Mouse (Mus musculus): ENCODE results near the gene Gns.

GRCm38 (mm10) chr10:121401005-121401404, 36.1 kb downstream of the Gns start:
- TF ChIP-seq POLR2A (IDR thresholded peaks at IDR 0.05; ENCODE audit: low read depth, low read length) (no peak), CTCF (conservative IDR thresholded peaks at IDR 0.05; ENCODE audit: insufficient read depth, insufficient read length, low read depth, low read length) (no peak)
